In genomic region chr10:80696502-80697392, GRCm38 (mm10) we compare ENCODE assay signal across 9 mouse cellular contexts. TPM values are rescaled to one million over a fixed set of nuclear protein-coding genes. Genes with fewer than 3 reads are reported as not detected.
A peak's percentile ranks its signal among the peaks of the same experiment; 100 is the strongest.
DNase-seq lines count a peak whose midpoint lies in the region; ATAC-seq and TF ChIP-seq lines count a peak whose summit lies in the region.
"Had no signal": no experiment of that assay in that cellular context is flagged by ENCODE, and none has a peak within 500 bp of the region (broad histone marks: within the 10 kb centered on the region; RNA-seq: fewer than 3 reads in every experiment).

No protein-coding gene starts in this region.

- no peak overlapping the region for H3K4me2 ChIP-seq in limb, embryonic 12.5 days
- peak overlapping the region; percentile 47 for H3K4me2 ChIP-seq in liver, postnatal 0 days (ENCODE audit: low read depth, low read length)

- no peak for ATAC-seq in limb, embryonic 12.5 days (ENCODE audit: insufficient number of reproducible peaks, insufficient read depth, low FRiP score, low TSS enrichment, low read depth)
- ATAC-seq in liver, postnatal 0 days: no peak
- ATAC-seq in granulocyte monocyte progenitor cell, adult 5-6 weeks (replicated peaks; ENCODE audit: poor library complexity, severe bottlenecking): no peak

- no peak overlapping the region; the same call in 1 of the 2 replicates for H3K4me3 ChIP-seq in gastrocnemius, adult 2 months
- H3K4me3 ChIP-seq in limb, embryonic 12.5 days (replicated peaks): no peak overlapping the region
- H3K4me3 ChIP-seq in limb, embryonic 10.5 days: no peak overlapping the region
- H3K4me3 ChIP-seq in liver, postnatal 0 days (ENCODE audit: low read depth, low read length): no peak overlapping the region

- intact Hi-C loops in gastrocnemius, adult 2 months (cut with DNase I): no loop called here

- H3K4me1 ChIP-seq in limb, embryonic 12.5 days (replicated peaks): peaks cover 17% of the 10 kb centered on the region
- peaks cover 38% of the 10 kb centered on the region for H3K4me1 ChIP-seq in limb, embryonic 10.5 days
- peaks cover 93% of the 10 kb centered on the region for H3K4me1 ChIP-seq in liver, postnatal 0 days (ENCODE audit: insufficient read depth)

- 71% methylated on average over 12 of the region's 12 CpGs for WGBS in limb, embryonic 12.5 days
- 72% methylated on average over 12 of the region's 12 CpGs for WGBS in limb, embryonic 10.5 days
- WGBS in liver, postnatal 0 days (ENCODE audit: insufficient replicate concordance): 32% methylated on average over 11 of the region's 12 CpGs

- H3K27me3 ChIP-seq in limb, embryonic 12.5 days: no peaks in the 10 kb centered on the region
- H3K27me3 ChIP-seq in limb, embryonic 10.5 days (ENCODE audit: low read depth, poor library complexity, severe bottlenecking): no peaks in the 10 kb centered on the region
- no peaks in the 10 kb centered on the region for H3K27me3 ChIP-seq in liver, postnatal 0 days (ENCODE audit: insufficient read depth, low read length)

- H3K9ac ChIP-seq in limb, embryonic 12.5 days (replicated peaks): peak overlapping the region; percentile 45; the same call in 1 of the 2 replicates
- H3K9ac ChIP-seq in liver, postnatal 0 days (replicated peaks): peak overlapping the region; percentile 26

- H3K27ac ChIP-seq in gastrocnemius, adult 2 months: peak overlapping the region; percentile 70
- H3K27ac ChIP-seq in limb, embryonic 12.5 days: peak overlapping the region; percentile 35; the same call in 1 of the 2 replicates
- no peak overlapping the region for H3K27ac ChIP-seq in limb, embryonic 10.5 days
- peak overlapping the region; percentile 95 for H3K27ac ChIP-seq in liver, postnatal 0 days (ENCODE audit: low read depth)

- no peak for DNase-seq in gastrocnemius, adult 2 months
- no peak for DNase-seq in gastrocnemius, postnatal 4 days (ENCODE audit: low spot score in 2 of 2)
- no peak for DNase-seq in limb, embryonic 10.5 days (ENCODE audit: low spot score)
- peak; percentile 40 for DNase-seq in MEL-GATA-1-ER (ENCODE audit: extremely low read depth, low read depth)
- no peak for DNase-seq in liver, postnatal 0 days
- DNase-seq in right cerebral cortex, postnatal 25 days: no peak
- DNase-seq: adrenal gland, postnatal 10 days had no signal

- no peak for TF ChIP-seq CTCF in gastrocnemius, adult 2 months (IDR thresholded peaks at IDR 0.05)
- no peak for TF ChIP-seq CTCF in liver, postnatal 0 days (IDR thresholded peaks at IDR 0.05; ENCODE audit: low read depth)

- TF ChIP-seq EP300 in liver, postnatal 0 days (IDR thresholded peaks at IDR 0.05; ENCODE audit: low read depth): no peak

- H3K9me3 ChIP-seq in limb, embryonic 12.5 days: no peaks in the 10 kb centered on the region
- H3K9me3 ChIP-seq in limb, embryonic 10.5 days (replicated peaks): no peaks in the 10 kb centered on the region
- H3K9me3 ChIP-seq in liver, postnatal 0 days (ENCODE audit: low read length): no peaks in the 10 kb centered on the region

- H3K36me3 ChIP-seq in limb, embryonic 12.5 days: peaks cover 39% of the 10 kb centered on the region
- peaks cover 29% of the 10 kb centered on the region for H3K36me3 ChIP-seq in limb, embryonic 10.5 days
- H3K36me3 ChIP-seq in liver, postnatal 0 days (replicated peaks; ENCODE audit: insufficient read depth, low read length): peaks cover 10% of the 10 kb centered on the region

RNA-seq across cellular contexts. Expression of gene Mob3a, which starts 5.0 kb away (rescaled TPM):
- 1 to 10 TPM; 4.9 to 5.5 TPM for total RNA-seq in gastrocnemius, adult 2 months (2021)
- total RNA-seq in gastrocnemius, postnatal 4 days (2021): 10 to 100 TPM; 24.0 to 25.4 TPM
- 51.1 and 51.7 TPM in 2 replicates for polyA plus RNA-seq in limb, embryonic 12.5 days (2016; fragmentation: Nextera tagmentation; extraction: Ambion mirVana)
- polyA plus RNA-seq in limb, embryonic 10.5 days (2016; fragmentation: Nextera tagmentation; extraction: Ambion mirVana): 48.2 and 54.7 TPM in 2 replicates
- polyA plus RNA-seq in liver, postnatal 0 days (2015; fragmentation: Nextera tagmentation; extraction: Ambion mirVana): 14.7 and 17.3 TPM in 2 replicates
- total RNA-seq in granulocyte monocyte progenitor cell, adult 5-6 weeks (2014; fragmentation: Nextera tagmentation): 34.1 and 37.2 TPM in 2 replicates
- total RNA-seq in granulocyte monocyte progenitor cell, adult 5-6 weeks (2017): 34.2 and 59.8 TPM in 2 replicates

RNA-seq across cellular contexts. Expression of gene Izumo4, which starts 5.2 kb away (rescaled TPM):
- total RNA-seq in gastrocnemius, adult 2 months (2021): 1 to 10 TPM; 2.6 to 3.0 TPM
- 1 to 10 TPM; 8.3 to 8.4 TPM for total RNA-seq in gastrocnemius, postnatal 4 days (2021)
- polyA plus RNA-seq in limb, embryonic 12.5 days (2016; fragmentation: Nextera tagmentation; extraction: Ambion mirVana): 12.5 and 16.5 TPM in 2 replicates
- 8.6 and 10.8 TPM in 2 replicates for polyA plus RNA-seq in limb, embryonic 10.5 days (2016; fragmentation: Nextera tagmentation; extraction: Ambion mirVana)
- polyA plus RNA-seq in liver, postnatal 0 days (2015; fragmentation: Nextera tagmentation; extraction: Ambion mirVana): 7.9 and 10.4 TPM in 2 replicates
- 9.0 and 17.3 TPM in 2 replicates for total RNA-seq in granulocyte monocyte progenitor cell, adult 5-6 weeks (2014; fragmentation: Nextera tagmentation)
- 7.1 and 7.8 TPM in 2 replicates for total RNA-seq in granulocyte monocyte progenitor cell, adult 5-6 weeks (2017)

RNA-seq across cellular contexts. Expression of gene Mknk2, which starts 18.8 kb away (rescaled TPM):
- 100 to 1,000 TPM; 253 TPM for total RNA-seq in gastrocnemius, adult 2 months (2021)
- total RNA-seq in gastrocnemius, postnatal 4 days (2021): 100 to 1,000 TPM; 170 to 176 TPM
- polyA plus RNA-seq in limb, embryonic 12.5 days (2016; fragmentation: Nextera tagmentation; extraction: Ambion mirVana): 122 and 124 TPM in 2 replicates
- polyA plus RNA-seq in limb, embryonic 10.5 days (2016; fragmentation: Nextera tagmentation; extraction: Ambion mirVana): 137 and 153 TPM in 2 replicates
- polyA plus RNA-seq in liver, postnatal 0 days (2015; fragmentation: Nextera tagmentation; extraction: Ambion mirVana): 45.8 and 46.1 TPM in 2 replicates
- total RNA-seq in granulocyte monocyte progenitor cell, adult 5-6 weeks (2014; fragmentation: Nextera tagmentation): 49.2 and 63.3 TPM in 2 replicates
- total RNA-seq in granulocyte monocyte progenitor cell, adult 5-6 weeks (2017): 37.7 and 58.0 TPM in 2 replicates

RNA-seq across cellular contexts. Expression of gene Btbd2, which starts 39.9 kb away (rescaled TPM):
- 10 to 100 TPM; 34.7 to 40.0 TPM for total RNA-seq in gastrocnemius, adult 2 months (2021)
- 10 to 100 TPM; 50.7 to 50.8 TPM for total RNA-seq in gastrocnemius, postnatal 4 days (2021)
- 95.8 and 102 TPM in 2 replicates for polyA plus RNA-seq in limb, embryonic 12.5 days (2016; fragmentation: Nextera tagmentation; extraction: Ambion mirVana)
- polyA plus RNA-seq in limb, embryonic 10.5 days (2016; fragmentation: Nextera tagmentation; extraction: Ambion mirVana): 84.9 and 98.6 TPM in 2 replicates
- 10.7 and 11.5 TPM in 2 replicates for polyA plus RNA-seq in liver, postnatal 0 days (2015; fragmentation: Nextera tagmentation; extraction: Ambion mirVana)
- total RNA-seq in granulocyte monocyte progenitor cell, adult 5-6 weeks (2014; fragmentation: Nextera tagmentation): 26.1 and 34.6 TPM in 2 replicates
- 13.3 and 34.8 TPM in 2 replicates for total RNA-seq in granulocyte monocyte progenitor cell, adult 5-6 weeks (2017)

RNA-seq across cellular contexts. Expression of gene Ap3d1, which starts 45.3 kb away (rescaled TPM):
- 10 to 100 TPM; 27.0 to 33.5 TPM for total RNA-seq in gastrocnemius, adult 2 months (2021)
- 10 to 100 TPM; 52.1 to 58.7 TPM for total RNA-seq in gastrocnemius, postnatal 4 days (2021)
- 73.8 and 76.8 TPM in 2 replicates for polyA plus RNA-seq in limb, embryonic 12.5 days (2016; fragmentation: Nextera tagmentation; extraction: Ambion mirVana)
- 54.6 and 60.6 TPM in 2 replicates for polyA plus RNA-seq in limb, embryonic 10.5 days (2016; fragmentation: Nextera tagmentation; extraction: Ambion mirVana)
- polyA plus RNA-seq in liver, postnatal 0 days (2015; fragmentation: Nextera tagmentation; extraction: Ambion mirVana): 16.4 and 19.0 TPM in 2 replicates
- total RNA-seq in granulocyte monocyte progenitor cell, adult 5-6 weeks (2014; fragmentation: Nextera tagmentation): 43.2 and 47.8 TPM in 2 replicates
- 34.5 and 42.2 TPM in 2 replicates for total RNA-seq in granulocyte monocyte progenitor cell, adult 5-6 weeks (2017)
